Mouse (Mus musculus) kidney, adult 2 months (tissue): ENCODE measurements at regions not wholly inside any gene's neighbourhood (a gene's known extent, or its start where the extent isn't known, plus 50 kb on each side); places are given as distances from the start of the nearest gene placed in this dataset.

ENCODE experiments used
- DNase-seq: peaks from one replicate; pipeline ENCODE4 v3.0.0; 2021
- H3K27ac ChIP-seq: fragments of 200-500 bp; 2 replicates; pipeline ENCODE4 v1.5.1; 2012; ENCODE audit warnings: low read depth, low read length, control low read depth, inconsistent platforms; ENCODE audit not compliant: insufficient read depth
- H3K27me3 ChIP-seq: fragments of 200-500 bp; replicated peaks from 2 replicates; pipeline ENCODE4 v1.6.1; 2012; ENCODE audit warnings: mild to moderate bottlenecking, moderate library complexity, low read length, inconsistent platforms; ENCODE audit not compliant: control insufficient read depth, insufficient read depth
- H3K36me3 ChIP-seq: fragments of 200-500 bp; 2 replicates; pipeline ENCODE4 v1.6.1; 2012; ENCODE audit warnings: mild to moderate bottlenecking, moderate library complexity, low read length, inconsistent platforms; ENCODE audit not compliant: control insufficient read depth, insufficient read depth
- H3K4me1 ChIP-seq: fragments of 200-500 bp; 2 replicates; pipeline ENCODE4 v1.6.1; 2011; ENCODE audit warnings: low read length; ENCODE audit not compliant: control insufficient read depth, insufficient read depth
- H3K4me3 ChIP-seq: fragments of 200-500 bp; 2 replicates; pipeline ENCODE4 v1.5.1; 2011; ENCODE audit warnings: mild to moderate bottlenecking, low read depth, low read length, control low read depth; ENCODE audit not compliant: insufficient read depth
- CTCF ChIP-seq: fragments of 200-500 bp; conservative IDR thresholded peaks from 2 replicates; pipeline ENCODE4 v1.5.1; 2011; ENCODE audit warnings: low read depth, mild to moderate bottlenecking, control low read depth, low read length, moderate library complexity, mixed read lengths; ENCODE audit not compliant: insufficient read depth, insufficient read length
- POLR2A ChIP-seq: fragments of 200-500 bp; IDR thresholded peaks from one replicate; pipeline ENCODE4 v1.6.1; 2011; ENCODE audit warnings: low read depth, low read length, control low read depth
- WGBS: fragments of 180-500 bp; shearing (Covaris S2); methylation state at CpG from one replicate; pipeline ENCODE4 v1.1.7; 2018; 5-methylcytosine and 5-hydroxymethylcytosine counted together

DNA sequence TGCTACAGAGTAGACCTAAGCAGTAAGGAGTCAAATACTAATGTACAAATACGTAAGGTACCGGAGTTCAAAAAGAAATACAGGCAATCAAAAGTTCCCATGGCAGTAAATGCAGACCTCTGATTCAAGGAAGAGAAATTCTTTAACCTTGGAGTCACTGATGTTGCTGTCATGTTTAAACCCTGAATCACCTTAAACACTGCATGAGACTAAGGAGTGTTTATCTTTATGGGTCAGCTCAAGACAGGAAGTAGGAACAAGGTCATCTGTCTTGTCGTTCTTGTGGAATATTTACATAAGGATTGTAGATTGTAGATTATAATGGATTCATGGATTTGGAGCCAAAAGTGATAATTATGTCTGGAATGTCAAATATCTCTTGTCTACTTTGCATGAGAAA lies 1708.7 kb upstream of the Slc10a2 start:
- no peaks in the 10 kb centered on the region for H3K4me1 ChIP-seq
- DNase-seq, result no peak
- no peak for TF ChIP-seq POLR2A
- no peak for TF ChIP-seq CTCF
- no peaks in the 10 kb centered on the region for H3K36me3 ChIP-seq
- H3K4me3 ChIP-seq, result no peak overlapping the region
- H3K27ac ChIP-seq, result no peak overlapping the region
- 62% methylated on average over 3 of the region's 3 CpGs for WGBS
- no peaks in the 10 kb centered on the region for H3K27me3 ChIP-seq

DNA sequence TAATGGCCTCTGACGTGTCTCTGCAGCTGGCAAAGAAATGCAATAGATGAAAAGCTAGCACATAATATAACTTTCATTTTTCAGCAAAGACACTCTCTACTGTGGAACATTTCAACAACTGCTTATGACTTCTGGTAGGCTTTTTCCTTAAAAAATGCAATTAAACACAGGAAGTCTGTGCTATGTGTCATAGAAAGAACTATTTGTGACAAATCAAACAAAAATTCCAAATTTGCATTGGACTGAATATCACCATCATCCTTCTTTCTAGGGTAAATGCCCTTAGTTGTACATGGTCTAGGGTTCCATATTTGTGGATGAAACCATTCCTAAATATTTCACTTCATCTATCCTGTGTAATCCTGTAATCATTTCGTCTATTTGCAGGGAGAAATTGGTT lies 1702.0 kb upstream of the Slc10a2 start:
- Histone ChIP-seq H3K36me3 (no peaks in the 10 kb centered on the region), H3K4me3 (no peak overlapping the region), H3K4me1 (no peaks in the 10 kb centered on the region), H3K27me3 (no peaks in the 10 kb centered on the region), H3K27ac (no peak overlapping the region)
- 47% methylated on average over 2 of the region's 2 CpGs for WGBS
- no peak for TF ChIP-seq POLR2A
- TF ChIP-seq CTCF, result no peak
- DNase-seq, result no peak

DNA sequence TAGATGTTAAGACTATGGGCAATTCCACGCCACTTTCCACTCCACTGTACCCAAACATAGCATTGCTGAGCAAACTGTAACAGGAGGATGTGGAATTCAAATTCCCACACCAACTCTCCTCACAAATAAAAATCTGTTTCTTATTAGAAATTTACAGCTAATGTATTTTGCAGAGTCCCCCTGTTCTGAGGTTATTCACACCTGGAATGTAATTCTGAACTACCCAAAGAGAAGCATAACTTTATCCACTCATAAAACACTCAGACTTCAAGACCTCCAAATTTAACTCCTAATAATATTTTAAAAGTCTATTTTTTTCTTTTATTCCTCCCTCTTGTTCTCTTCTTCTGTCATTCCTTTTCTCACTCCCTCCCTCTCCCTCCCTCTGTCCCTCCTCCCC lies 1698.0 kb upstream of the Slc10a2 start:
- Histone ChIP-seq H3K4me1 (no peaks in the 10 kb centered on the region), H3K4me3 (no peak overlapping the region), H3K36me3 (no peaks in the 10 kb centered on the region), H3K27me3 (no peaks in the 10 kb centered on the region), H3K27ac (no peak overlapping the region)
- 83% methylated on average over 1 of the region's 1 CpGs for WGBS
- TF ChIP-seq POLR2A (no peak), CTCF (no peak)
- DNase-seq, result no peak

DNA sequence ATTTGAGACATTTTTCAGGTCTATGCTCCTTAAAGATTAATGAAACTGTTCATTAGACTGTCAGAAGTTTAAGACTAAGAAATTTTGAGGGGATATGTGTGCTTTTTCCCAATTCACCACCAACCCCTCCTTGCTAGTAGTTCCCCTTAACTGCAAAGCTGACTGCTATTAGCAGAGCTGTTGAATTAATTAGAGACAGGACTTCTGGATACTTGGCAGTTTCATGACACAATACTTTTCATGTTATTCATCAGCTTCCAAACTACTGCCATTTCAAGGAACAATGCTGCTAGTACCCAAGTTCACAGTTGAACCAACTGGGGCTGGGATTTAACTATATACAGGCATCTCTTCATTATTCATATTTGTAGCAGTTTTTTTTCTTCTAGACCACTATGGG lies 1695.9 kb upstream of the Slc10a2 start:
- no peak overlapping the region for H3K27ac ChIP-seq
- no peaks in the 10 kb centered on the region for H3K27me3 ChIP-seq
- no peak overlapping the region for H3K4me3 ChIP-seq
- no peak for DNase-seq
- H3K4me1 ChIP-seq, result no peaks in the 10 kb centered on the region
- no peaks in the 10 kb centered on the region for H3K36me3 ChIP-seq
- TF ChIP-seq POLR2A, result no peak
- TF ChIP-seq CTCF, result no peak

DNA sequence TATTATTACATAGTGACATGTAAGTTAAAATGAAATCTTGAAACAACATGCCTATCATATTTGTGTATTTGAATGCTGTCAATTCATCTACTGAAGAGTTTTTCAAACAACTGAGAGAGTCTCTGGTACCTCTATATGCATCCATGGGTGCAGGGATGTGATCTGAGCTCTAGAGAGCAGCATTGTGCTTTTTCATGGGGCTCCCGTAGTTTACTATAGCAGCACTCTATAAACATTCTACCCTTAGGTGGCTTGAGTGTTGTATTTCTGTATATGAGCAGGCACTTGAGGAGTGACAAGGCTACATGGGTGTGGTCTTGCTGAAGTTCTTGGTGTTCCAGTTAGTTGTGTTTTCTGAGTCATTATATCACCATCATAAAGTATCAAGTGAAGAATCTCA lies 1683.9 kb upstream of the Slc10a2 start:
- H3K27me3 ChIP-seq, result no peaks in the 10 kb centered on the region
- DNase-seq, result no peak
- H3K4me3 ChIP-seq, result no peak overlapping the region
- H3K27ac ChIP-seq, result no peak overlapping the region
- 75% methylated on average over 1 of the region's 1 CpGs for WGBS
- no peaks in the 10 kb centered on the region for H3K36me3 ChIP-seq
- H3K4me1 ChIP-seq, result no peaks in the 10 kb centered on the region
- TF ChIP-seq CTCF (no peak), POLR2A (no peak)

DNA sequence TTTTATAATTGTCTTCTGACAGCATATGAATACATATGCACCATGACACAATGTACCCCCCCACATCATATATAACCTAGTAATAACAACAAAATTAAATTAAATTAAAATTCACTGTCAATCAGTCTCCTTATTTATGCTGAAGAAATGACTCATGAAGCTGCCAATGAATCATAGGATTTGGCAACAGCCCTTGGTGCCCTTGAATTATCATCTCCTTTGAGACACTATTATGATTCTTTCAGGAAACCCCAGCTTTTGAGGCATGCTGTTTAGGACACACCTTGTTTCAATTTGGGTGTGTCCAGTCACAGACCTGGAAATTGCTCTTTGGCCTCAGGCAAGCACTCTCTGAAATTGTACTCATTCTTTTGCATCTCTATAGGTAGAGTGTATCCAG lies 1675.8 kb upstream of the Slc10a2 start:
- DNase-seq, result no peak
- TF ChIP-seq POLR2A, result no peak
- TF ChIP-seq CTCF, result no peak
- H3K4me1 ChIP-seq, result no peaks in the 10 kb centered on the region
- no peak overlapping the region for H3K4me3 ChIP-seq
- H3K36me3 ChIP-seq, result no peaks in the 10 kb centered on the region
- H3K27ac ChIP-seq, result no peak overlapping the region
- no peaks in the 10 kb centered on the region for H3K27me3 ChIP-seq

DNA sequence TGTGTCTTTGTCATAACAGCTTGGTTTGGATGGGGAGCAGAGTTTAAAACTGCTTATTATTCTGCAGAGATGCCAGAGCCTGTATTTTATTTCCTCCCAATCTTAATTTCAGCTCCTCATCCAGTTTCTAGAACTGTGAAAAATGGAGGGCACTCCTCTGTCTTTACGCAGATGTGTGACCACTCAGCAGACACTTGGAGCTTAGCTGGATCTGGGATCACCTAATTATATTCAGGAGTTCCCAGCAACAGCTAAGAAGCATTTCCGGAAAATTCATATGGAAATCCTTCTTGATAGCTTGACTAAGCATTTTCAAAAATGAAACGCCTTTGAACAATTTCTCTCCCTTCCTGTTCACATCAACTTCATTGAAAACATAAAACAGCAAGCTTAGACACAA lies 1670.0 kb upstream of the Slc10a2 start:
- H3K4me1 ChIP-seq, result no peaks in the 10 kb centered on the region
- WGBS, result 88% methylated on average over 3 of the region's 3 CpGs

DNA sequence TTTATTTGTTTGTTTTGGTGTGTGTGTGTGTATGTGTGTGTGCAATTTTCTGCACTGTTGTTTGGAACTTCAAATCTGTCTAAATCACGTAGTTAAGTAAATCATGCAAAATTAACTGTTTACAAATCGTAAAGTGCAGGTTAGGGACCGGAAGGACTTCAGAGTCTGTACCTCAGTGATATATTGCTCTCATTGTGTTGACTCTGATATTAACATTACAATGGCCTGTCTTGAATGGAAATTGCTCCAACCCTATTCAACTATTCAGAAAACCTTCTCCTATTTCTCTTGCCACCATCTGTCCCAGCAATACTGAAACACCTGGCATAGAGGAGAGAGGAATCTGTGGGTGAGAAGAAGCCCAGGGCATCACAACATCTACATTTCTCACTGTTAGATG lies 1624.4 kb upstream of the Slc10a2 start:
- TF ChIP-seq POLR2A (no peak), CTCF (no peak)
- Histone ChIP-seq H3K4me3 (no peak overlapping the region), H3K27me3 (no peaks in the 10 kb centered on the region), H3K36me3 (no peaks in the 10 kb centered on the region), H3K4me1 (no peaks in the 10 kb centered on the region), H3K27ac (no peak overlapping the region)
- DNase-seq, result no peak
- WGBS, result 42% methylated on average over 3 of the region's 3 CpGs

More for the DNA sequence above, 1670.0 kb upstream of the Slc10a2 start:
- Histone ChIP-seq H3K27me3 (no peaks in the 10 kb centered on the region), H3K27ac (no peak overlapping the region), H3K36me3 (no peaks in the 10 kb centered on the region), H3K4me3 (no peak overlapping the region)
- no peak for DNase-seq
- TF ChIP-seq POLR2A (no peak), CTCF (no peak)
